Mouse (Mus musculus): ENCODE data around the gene Tmf1. TPM values are rescaled to one million over a fixed set of nuclear protein-coding genes. Genes with fewer than 3 reads are reported as not detected.

The Tmf1 gene
- total and polyA plus RNA-seq, 3 experiments: 12.7 to 26.4 (median 22.3) TPM

DNA sequence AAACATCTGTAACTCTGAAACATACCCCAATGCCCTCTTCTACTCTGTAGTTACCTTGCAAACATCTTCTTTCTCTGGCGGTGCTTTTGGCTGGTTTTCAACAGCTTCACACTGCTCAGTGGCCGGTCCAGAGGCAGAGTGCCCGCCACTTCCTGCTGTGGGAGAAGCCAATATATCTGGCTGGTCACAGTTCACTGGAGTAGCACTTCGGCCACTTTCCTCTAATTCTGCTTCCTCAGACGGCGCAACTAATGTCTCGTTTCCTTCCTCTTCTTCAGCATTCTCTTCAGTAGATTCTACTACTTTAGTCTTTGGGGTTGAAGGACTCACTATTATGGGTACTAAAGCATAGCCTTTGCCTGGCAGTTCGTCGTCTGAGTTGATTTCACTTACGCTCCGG lies 3.2 kb downstream of the Tmf1 start:
- TF ChIP-seq UBTF (IDR thresholded peaks at IDR 0.05; ENCODE audit: low read depth, low read length): no peak
- TF ChIP-seq NELFE (IDR thresholded peaks at IDR 0.05; ENCODE audit: low read depth, low read length): no peak
- TF ChIP-seq MXI1 (IDR thresholded peaks at IDR 0.05; ENCODE audit: low read depth, low read length): no peak
- TF ChIP-seq JUND (conservative IDR thresholded peaks at IDR 0.05; ENCODE audit: low read depth, low read length): no peak
- no peak for TF ChIP-seq RCOR1 (conservative IDR thresholded peaks at IDR 0.05; ENCODE audit: low read depth, low read length)
- no peak for TF ChIP-seq NRF1 (IDR thresholded peaks at IDR 0.05; ENCODE audit: low read depth, low read length)
- TF ChIP-seq E2F4 (IDR thresholded peaks at IDR 0.05; ENCODE audit: insufficient replicate concordance, low read depth, low read length): no peak
- no peak for TF ChIP-seq CHD2 (IDR thresholded peaks at IDR 0.05; ENCODE audit: low read length)
- no peak for TF ChIP-seq ZC3H11A (IDR thresholded peaks at IDR 0.05; ENCODE audit: low read depth, low read length)
- no peak for TF ChIP-seq USF2 (conservative IDR thresholded peaks at IDR 0.05; ENCODE audit: low read depth, low read length)
- TF ChIP-seq POLR2AphosphoS2 (IDR thresholded peaks at IDR 0.05; ENCODE audit: low read depth, low read length): no peak
- TF ChIP-seq HCFC1 (IDR thresholded peaks at IDR 0.05; ENCODE audit: low read depth, low read length): no peak
- no peak for TF ChIP-seq SMC3 (IDR thresholded peaks at IDR 0.05; ENCODE audit: low read depth, low read length)
- TF ChIP-seq PAX5 (IDR thresholded peaks at IDR 0.05; ENCODE audit: low read length): no peak
- no peak for TF ChIP-seq SIN3A (IDR thresholded peaks at IDR 0.05; ENCODE audit: low read length)
- TF ChIP-seq BHLHE40 (IDR thresholded peaks at IDR 0.05; ENCODE audit: low read depth, low read length): no peak
- TF ChIP-seq TBP (conservative IDR thresholded peaks at IDR 0.05; ENCODE audit: low read depth, low read length): no peak
- no peak for TF ChIP-seq IRF4 (IDR thresholded peaks at IDR 0.05; ENCODE audit: low read depth, low read length)
- no peak for TF ChIP-seq JUN (IDR thresholded peaks at IDR 0.05; ENCODE audit: insufficient read depth, low read depth, low read length)
- Histone ChIP-seq H3K79me2 (replicated peaks; ENCODE audit: control insufficient read depth, extremely low read depth, insufficient read depth, poor library complexity, severe bottlenecking) (peaks cover 32% of the 10 kb centered on the region), H3K4me3 (replicated peaks in 1 of 3; ENCODE audit: low read depth in 2 of 3, low read length in 2 of 3, poor library complexity in 1 of 3) (peak overlapping the region; percentile 37 to 95 (median 75)), H3K4me2 (ENCODE audit: insufficient read depth, low read depth, poor library complexity, severe bottlenecking) (peak overlapping the region; percentile 64), H3K4me1 (ENCODE audit: control insufficient read depth in 1 of 2, insufficient read depth in 2 of 2) (peaks cover 2 to 41% of the 10 kb centered on the region in 2 experiments; a peak in 3 of 4 replicates), H3K27ac (ENCODE audit: insufficient read depth, low read depth) (peak overlapping the region; percentile 18), H3K27me3 (replicated peaks) (no peaks in the 10 kb centered on the region), H3K9ac (ENCODE audit: insufficient read depth, low read depth) (peak overlapping the region; percentile 44; the same call in 1 of the 2 replicates), H3K36me3 (replicated peaks in 1 of 2; ENCODE audit: control insufficient read depth in 1 of 2, insufficient read depth in 1 of 2, low read length in 1 of 2) (peaks cover 12 to 43% of the 10 kb centered on the region in 2 experiments), H3K9me3 (replicated peaks; ENCODE audit: low read length) (no peaks in the 10 kb centered on the region)
- in situ Hi-C loops (cut with MboI; ENCODE audit: low pct_ligation_motif_present, low pct_unique_long_range_greater_than_20kb, low sequenced_read_pairs): no loop called here
- DNase-seq (ENCODE audit: extremely low read depth): no peak
- dilution Hi-C loops (cut with MboI; ENCODE audit: extremely low pct_ligation_motif_present, extremely low pct_unique_long_range_greater_than_20kb, low sequenced_read_pairs): no loop called here

DNA sequence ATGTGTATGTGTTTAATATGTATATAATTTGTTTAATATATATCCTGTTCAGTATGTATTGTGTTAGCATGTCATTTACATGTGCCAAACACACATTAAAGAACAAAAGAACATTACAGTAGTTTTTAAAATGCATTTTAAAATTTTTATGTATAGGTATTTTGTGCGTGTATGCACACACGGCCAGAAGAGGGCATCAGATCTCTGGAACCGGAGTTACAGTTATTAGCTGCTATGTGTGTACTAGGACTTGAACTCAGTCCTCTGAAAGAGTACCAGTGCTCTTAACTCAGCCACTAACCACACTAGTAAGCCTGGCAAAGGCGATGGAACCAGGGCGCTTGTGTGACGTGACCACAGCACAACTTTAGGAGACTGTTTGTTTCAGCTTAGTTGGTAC lies 28.8 kb downstream of the Tmf1 start:
- peaks cover 8 to 27% of the 10 kb centered on the region in 2 experiments for H3K36me3 ChIP-seq (replicated peaks in 1 of 2; ENCODE audit: control insufficient read depth in 1 of 2, insufficient read depth in 1 of 2, low read length in 1 of 2)
- no peaks in the 10 kb centered on the region for H3K79me2 ChIP-seq (replicated peaks; ENCODE audit: control insufficient read depth, extremely low read depth, insufficient read depth, poor library complexity, severe bottlenecking)
- peaks cover 3 to 34% of the 10 kb centered on the region in 2 experiments; a peak in 3 of 4 replicates for H3K4me1 ChIP-seq (ENCODE audit: control insufficient read depth in 1 of 2, insufficient read depth in 2 of 2)
- in situ Hi-C loops (cut with MboI; ENCODE audit: low pct_ligation_motif_present, low pct_unique_long_range_greater_than_20kb, low sequenced_read_pairs): no loop called here
- H3K27ac ChIP-seq (ENCODE audit: insufficient read depth, low read depth): no peak overlapping the region
- dilution Hi-C loops (cut with MboI; ENCODE audit: extremely low pct_ligation_motif_present, extremely low pct_unique_long_range_greater_than_20kb, low sequenced_read_pairs): no loop called here
- peak; percentile 20 for DNase-seq (ENCODE audit: extremely low read depth)
- H3K4me2 ChIP-seq (ENCODE audit: insufficient read depth, low read depth, poor library complexity, severe bottlenecking): no peak overlapping the region
- H3K9ac ChIP-seq (ENCODE audit: insufficient read depth, low read depth): no peak overlapping the region
- TF ChIP-seq PAX5 (IDR thresholded peaks at IDR 0.05; ENCODE audit: low read length) (no peak), MAX (IDR thresholded peaks at IDR 0.05; ENCODE audit: low read length) (no peak), TCF12 (IDR thresholded peaks at IDR 0.05; ENCODE audit: low read depth, low read length) (no peak), POLR2AphosphoS2 (IDR thresholded peaks at IDR 0.05; ENCODE audit: low read depth, low read length) (no peak), CHD2 (IDR thresholded peaks at IDR 0.05; ENCODE audit: low read length) (no peak), KAT2A (IDR thresholded peaks at IDR 0.05; ENCODE audit: insufficient replicate concordance, low read length) (no peak), TBP (conservative IDR thresholded peaks at IDR 0.05; ENCODE audit: low read depth, low read length) (no peak), ELF1 (IDR thresholded peaks at IDR 0.05; ENCODE audit: low read depth, low read length) (no peak), CTCF (conservative IDR thresholded peaks at IDR 0.05 in 1 of 2, IDR thresholded peaks at IDR 0.05 in 1 of 2; ENCODE audit: low read depth in 2 of 2, low read length in 2 of 2) (peak; percentile 13 to 43; a peak in 1 of 4 replicates), RAD21 (IDR thresholded peaks at IDR 0.05; ENCODE audit: low read depth, low read length) (peak; percentile 18), CHD1 (IDR thresholded peaks at IDR 0.05; ENCODE audit: low read depth, low read length) (no peak), ZKSCAN1 (IDR thresholded peaks at IDR 0.05; ENCODE audit: borderline replicate concordance, low read depth, low read length) (no peak), USF1 (IDR thresholded peaks at IDR 0.05; ENCODE audit: low read depth, low read length) (no peak), JUND (conservative IDR thresholded peaks at IDR 0.05; ENCODE audit: low read depth, low read length) (no peak), MAFK (IDR thresholded peaks at IDR 0.05; ENCODE audit: insufficient replicate concordance, low read length) (no peak)
- no peak overlapping the region for H3K4me3 ChIP-seq (replicated peaks in 1 of 3; ENCODE audit: low read depth in 2 of 3, low read length in 2 of 3, poor library complexity in 1 of 3)
- no peaks in the 10 kb centered on the region for H3K9me3 ChIP-seq (replicated peaks; ENCODE audit: low read length)
- no peaks in the 10 kb centered on the region for H3K27me3 ChIP-seq (replicated peaks)

Measured in CH12.LX (cell line).